Mouse (Mus musculus) forebrain, embryonic 10.5 days (tissue): ENCODE measurements at regions not wholly inside any gene's neighbourhood (a gene's known extent, or its start where the extent isn't known, plus 50 kb on each side); places are given as distances from the start of the nearest gene placed in this dataset.

Experiments used
- DNase-seq: peaks from one replicate; pipeline ENCODE4 v3.0.0-alpha.2; 2017; ENCODE audit warnings: low spot score; ENCODE audit errors: extremely low spot score
- H3K27ac ChIP-seq: fragments of 300-500 bp; sonication (generic); 2 replicates; pipeline ENCODE4 v1.5.1; 2016; ENCODE audit warnings: mild to moderate bottlenecking
- H3K27me3 ChIP-seq: fragments of 300-500 bp; sonication (generic); 2 replicates; pipeline ENCODE4 v1.6.1; 2016; ENCODE audit warnings: mild to moderate bottlenecking; ENCODE audit not compliant: poor library complexity, severe bottlenecking
- H3K36me3 ChIP-seq: fragments of 300-500 bp; sonication (generic); replicated peaks from 2 replicates; pipeline ENCODE4 v1.6.1; 2016; ENCODE audit warnings: mild to moderate bottlenecking, moderate library complexity
- H3K4me1 ChIP-seq: fragments of 300-500 bp; sonication (generic); 2 replicates; pipeline ENCODE4 v1.6.1; 2016
- H3K4me3 ChIP-seq: fragments of 300-500 bp; sonication (generic); 2 replicates; pipeline ENCODE4 v1.5.1; 2016; ENCODE audit warnings: mild to moderate bottlenecking, moderate library complexity
- H3K9me3 ChIP-seq: fragments of 300-500 bp; sonication (generic); 2 replicates; pipeline ENCODE4 v1.6.1; 2016; ENCODE audit warnings: mild to moderate bottlenecking, moderate library complexity
- WGBS: fragments of 180-500 bp; shearing (Covaris S2); methylation state at CpG from one replicate; pipeline ENCODE4 v1.1.7; 2016; 5-methylcytosine and 5-hydroxymethylcytosine counted together

GRCm38 (mm10) chr4:33716475-33717117 lies 207.8 kb upstream of the Cnr1 start:
- 39% methylated on average over 20 of the region's 20 CpGs for WGBS

GRCm38 (mm10) chr4:33720972-33721371 lies 203.4 kb upstream of the Cnr1 start:
- H3K27me3 ChIP-seq = no peaks in the 10 kb centered on the region
- no peak overlapping the region for H3K27ac ChIP-seq
- peaks cover 9% of the 10 kb centered on the region for H3K4me1 ChIP-seq
- no peaks in the 10 kb centered on the region for H3K36me3 ChIP-seq
- H3K9me3 ChIP-seq = no peaks in the 10 kb centered on the region; the same call in 1 of the 2 replicates
- no peak overlapping the region for H3K4me3 ChIP-seq
- DNase-seq = no peak
- WGBS = 92% methylated on average over 10 of the region's 10 CpGs

More at GRCm38 (mm10) chr4:33716475-33717117, 207.8 kb upstream of the Cnr1 start:
- no peaks in the 10 kb centered on the region for H3K27me3 ChIP-seq
- H3K4me1 ChIP-seq = peaks cover 9% of the 10 kb centered on the region
- no peaks in the 10 kb centered on the region for H3K36me3 ChIP-seq
- H3K27ac ChIP-seq = no peak overlapping the region; the same call in 1 of the 2 replicates
- H3K4me3 ChIP-seq = no peak overlapping the region
- no peak for DNase-seq
- no peaks in the 10 kb centered on the region for H3K9me3 ChIP-seq

GRCm38 (mm10) chr4:33721971-33722370 lies 202.4 kb upstream of the Cnr1 start:
- peaks cover under 1% of the 10 kb centered on the region; the same call in 1 of the 2 replicates for H3K4me1 ChIP-seq
- no peaks in the 10 kb centered on the region; the same call in 1 of the 2 replicates for H3K9me3 ChIP-seq
- no peak overlapping the region for H3K27ac ChIP-seq
- no peak for DNase-seq
- no peaks in the 10 kb centered on the region for H3K27me3 ChIP-seq
- 91% methylated on average over 4 of the region's 4 CpGs for WGBS
- H3K36me3 ChIP-seq = no peaks in the 10 kb centered on the region
- no peak overlapping the region for H3K4me3 ChIP-seq

GRCm38 (mm10) chr4:33731837-33732236 lies 192.6 kb upstream of the Cnr1 start:
- DNase-seq = no peak
- no peak overlapping the region for H3K4me3 ChIP-seq
- 74% methylated on average over 4 of the region's 4 CpGs for WGBS
- H3K9me3 ChIP-seq = no peaks in the 10 kb centered on the region
- no peak overlapping the region for H3K27ac ChIP-seq
- H3K36me3 ChIP-seq = no peaks in the 10 kb centered on the region
- H3K27me3 ChIP-seq = no peaks in the 10 kb centered on the region
- peaks cover 28% of the 10 kb centered on the region for H3K4me1 ChIP-seq

GRCm38 (mm10) chr4:33734923-33735322 lies 189.5 kb upstream of the Cnr1 start:
- no peak for DNase-seq
- WGBS = 53% methylated on average over 8 of the region's 8 CpGs
- Histone ChIP-seq H3K4me1 (peaks cover 28% of the 10 kb centered on the region), H3K9me3 (no peaks in the 10 kb centered on the region), H3K4me3 (no peak overlapping the region), H3K27ac (no peak overlapping the region), H3K27me3 (no peaks in the 10 kb centered on the region), H3K36me3 (no peaks in the 10 kb centered on the region)

- H3K4me3 ChIP-seq = no peak overlapping the region
- H3K27ac ChIP-seq = peak overlapping the region; percentile 42; the same call in 1 of the 2 replicates
- peaks cover 28% of the 10 kb centered on the region for H3K4me1 ChIP-seq
- DNase-seq = no peak
- H3K9me3 ChIP-seq = no peaks in the 10 kb centered on the region
- H3K36me3 ChIP-seq = no peaks in the 10 kb centered on the region
- WGBS = 47% methylated on average over 3 of the region's 3 CpGs
- H3K27me3 ChIP-seq = no peaks in the 10 kb centered on the region
Observed at GRCm38 (mm10) chr4:33735442-33735966, 188.9 kb upstream of the Cnr1 start.

GRCm38 (mm10) chr4:33736061-33736701 lies 188.2 kb upstream of the Cnr1 start:
- no peak for DNase-seq
- H3K27ac ChIP-seq = no peak overlapping the region
- 84% methylated on average over 9 of the region's 9 CpGs for WGBS
- H3K9me3 ChIP-seq = no peaks in the 10 kb centered on the region
- H3K36me3 ChIP-seq = no peaks in the 10 kb centered on the region
- H3K4me3 ChIP-seq = no peak overlapping the region
- H3K27me3 ChIP-seq = no peaks in the 10 kb centered on the region
- H3K4me1 ChIP-seq = peaks cover 28% of the 10 kb centered on the region

- DNase-seq = no peak
- Histone ChIP-seq H3K36me3 (no peaks in the 10 kb centered on the region), H3K27ac (no peak overlapping the region), H3K4me3 (no peak overlapping the region), H3K9me3 (no peaks in the 10 kb centered on the region), H3K4me1 (peaks cover 21% of the 10 kb centered on the region), H3K27me3 (no peaks in the 10 kb centered on the region)
- 89% methylated on average over 1 of the region's 1 CpGs for WGBS
Observed at GRCm38 (mm10) chr4:33737337-33737736, 187.1 kb upstream of the Cnr1 start.

GRCm38 (mm10) chr4:33737859-33738417 lies 186.5 kb upstream of the Cnr1 start:
- WGBS = 85% methylated on average over 8 of the region's 8 CpGs
- H3K4me1 ChIP-seq = peaks cover 21% of the 10 kb centered on the region
- no peaks in the 10 kb centered on the region for H3K36me3 ChIP-seq
- H3K9me3 ChIP-seq = no peaks in the 10 kb centered on the region
- no peak overlapping the region for H3K4me3 ChIP-seq
- no peak overlapping the region for H3K27ac ChIP-seq
- no peak for DNase-seq
- no peaks in the 10 kb centered on the region for H3K27me3 ChIP-seq

- WGBS = 90% methylated on average over 8 of the region's 8 CpGs
- no peak for DNase-seq
Observed at GRCm38 (mm10) chr4:33739211-33739904, 185.0 kb upstream of the Cnr1 start.

GRCm38 (mm10) chr4:33740982-33741381 lies 183.4 kb upstream of the Cnr1 start:
- 91% methylated on average over 12 of the region's 12 CpGs for WGBS
- no peak for DNase-seq

More at GRCm38 (mm10) chr4:33739211-33739904, 185.0 kb upstream of the Cnr1 start:
- H3K4me3 ChIP-seq = no peak overlapping the region
- no peak overlapping the region for H3K27ac ChIP-seq
- no peaks in the 10 kb centered on the region for H3K36me3 ChIP-seq
- no peaks in the 10 kb centered on the region for H3K9me3 ChIP-seq
- H3K4me1 ChIP-seq = peaks cover 21% of the 10 kb centered on the region
- no peaks in the 10 kb centered on the region for H3K27me3 ChIP-seq

GRCm38 (mm10) chr4:33745180-33745579 lies 179.2 kb upstream of the Cnr1 start:
- 90% methylated on average over 3 of the region's 3 CpGs for WGBS
- no peak overlapping the region for H3K27ac ChIP-seq
- no peaks in the 10 kb centered on the region for H3K4me1 ChIP-seq
- H3K4me3 ChIP-seq = no peak overlapping the region
- no peaks in the 10 kb centered on the region for H3K9me3 ChIP-seq
- H3K27me3 ChIP-seq = no peaks in the 10 kb centered on the region
- H3K36me3 ChIP-seq = no peaks in the 10 kb centered on the region
- DNase-seq = no peak

More at GRCm38 (mm10) chr4:33740982-33741381, 183.4 kb upstream of the Cnr1 start:
- Histone ChIP-seq H3K36me3 (no peaks in the 10 kb centered on the region), H3K27me3 (no peaks in the 10 kb centered on the region), H3K4me3 (no peak overlapping the region), H3K9me3 (no peaks in the 10 kb centered on the region), H3K27ac (no peak overlapping the region), H3K4me1 (peaks cover 6% of the 10 kb centered on the region)
